Mouse (Mus musculus) urinary bladder, postnatal 14 days (tissue): ENCODE results near the gene Cpne6.

Source experiments
- DNase-seq: peaks from one replicate; pipeline ENCODE4 v3.0.0; 2021; ENCODE audit warnings: low spot score

The Cpne6 gene

GRCm38 (mm10) chr14:55497449-55497821 lies 12.8 kb upstream of the Cpne6 start:
- peak; percentile 90 for DNase-seq

- no peak for DNase-seq
Observed at GRCm38 (mm10) chr14:55505612-55506011, 4.6 kb upstream of the Cpne6 start.

- no peak for DNase-seq
Observed at GRCm38 (mm10) chr14:55507801-55508200, 2.4 kb upstream of the Cpne6 start.

GRCm38 (mm10) chr14:55509540-55509939 lies 705 bp upstream of the Cpne6 start:
- DNase-seq: no peak

GRCm38 (mm10) chr14:55511037-55511436 lies 792 bp downstream of the Cpne6 start:
- no peak for DNase-seq

- no peak for DNase-seq
Observed at GRCm38 (mm10) chr14:55513927-55514326, 3.7 kb downstream of the Cpne6 start.

- no peak for DNase-seq
Observed at GRCm38 (mm10) chr14:55515846-55516245, 5.6 kb downstream of the Cpne6 start.

GRCm38 (mm10) chr14:55518897-55519296 lies 8.7 kb downstream of the Cpne6 start:
- DNase-seq: no peak

- DNase-seq: no peak
Observed at GRCm38 (mm10) chr14:55519604-55520003, 9.4 kb downstream of the Cpne6 start.

- DNase-seq: no peak
Observed at GRCm38 (mm10) chr14:55520451-55521361, 10.5 kb downstream of the Cpne6 start.

GRCm38 (mm10) chr14:55524062-55524461 lies 13.8 kb downstream of the Cpne6 start:
- no peak for DNase-seq

GRCm38 (mm10) chr14:55524785-55525184 lies 14.5 kb downstream of the Cpne6 start, which contains the start of gene Nrl:
Gene Nrl (minus strand): TSS chr14:55524981.
- no peak for DNase-seq

- DNase-seq: no peak
Observed at GRCm38 (mm10) chr14:55526674-55527073, 16.4 kb downstream of the Cpne6 start.

- no peak for DNase-seq
Observed at GRCm38 (mm10) chr14:55527940-55528339, 17.7 kb downstream of the Cpne6 start.

GRCm38 (mm10) chr14:55536116-55536745 lies 26.0 kb downstream of the Cpne6 start:
- peak; percentile 53 for DNase-seq

- DNase-seq: peak; percentile 94
Observed at GRCm38 (mm10) chr14:55540067-55540786, 30.0 kb downstream of the Cpne6 start, which contains the start of gene Pck2. Gene Pck2 (plus strand): TSS chr14:55540266.

- peak; percentile 90 for DNase-seq
Observed at GRCm38 (mm10) chr14:55540787-55541321, 30.6 kb downstream of the Cpne6 start.

GRCm38 (mm10) chr14:55542268-55542667 lies 32.0 kb downstream of the Cpne6 start:
- no peak for DNase-seq

GRCm38 (mm10) chr14:55544334-55544733 lies 34.1 kb downstream of the Cpne6 start:
- DNase-seq: peak; percentile 32

GRCm38 (mm10) chr14:55550191-55550590 lies 39.9 kb downstream of the Cpne6 start:
- DNase-seq: no peak

GRCm38 (mm10) chr14:55551347-55551746 lies 41.1 kb downstream of the Cpne6 start:
- DNase-seq: no peak

GRCm38 (mm10) chr14:55551794-55552193 lies 41.5 kb downstream of the Cpne6 start:
- no peak for DNase-seq
